Mouse (Mus musculus) ES-E14 (cell line): ENCODE results near the gene Fignl1.

Experiments used
- CHD2 ChIP-seq: IDR thresholded peaks from 2 replicates; pipeline ENCODE4 v1.6.1; 2014; ENCODE audit warnings: mild to moderate bottlenecking, low read depth, low read length, inconsistent platforms
- HCFC1 ChIP-seq: IDR thresholded peaks from 2 replicates; pipeline ENCODE4 v1.6.1; 2012; ENCODE audit warnings: low read length, inconsistent platforms, borderline replicate concordance; ENCODE audit not compliant: insufficient read depth
- MAFK ChIP-seq: IDR thresholded peaks from 2 replicates; pipeline ENCODE4 v1.6.1; 2014; ENCODE audit warnings: mild to moderate bottlenecking, low read depth, low read length, inconsistent platforms; ENCODE audit not compliant: insufficient read depth
- ZNF384 ChIP-seq: IDR thresholded peaks from 2 replicates; pipeline ENCODE4 v1.6.1; 2012; ENCODE audit warnings: low read depth, low read length, inconsistent platforms

DNA sequence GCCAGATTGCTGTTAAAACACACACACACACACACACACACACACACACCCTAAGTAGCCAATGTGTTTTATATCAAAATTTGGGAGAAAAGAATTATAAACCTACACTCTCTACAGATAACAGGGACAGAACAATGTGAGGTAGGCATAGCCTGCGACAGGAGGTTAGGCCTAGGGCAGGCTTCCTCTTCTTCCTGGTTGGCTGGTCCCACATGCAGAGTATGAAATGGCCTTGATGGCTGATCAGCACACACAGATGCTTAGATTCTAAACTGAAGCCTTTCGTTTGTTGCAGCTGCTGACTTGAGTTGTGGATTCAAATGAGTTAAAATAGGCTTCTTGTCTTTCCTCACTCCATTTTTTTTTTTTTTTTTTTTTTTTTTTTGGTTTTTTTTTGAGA lies 31.0 kb downstream of the Fignl1 start:
- TF ChIP-seq MAFK (no peak), HCFC1 (no peak), ZNF384 (no peak), CHD2 (no peak)
